Mouse (Mus musculus) liver, embryonic 14.5 days (tissue): Measurements from ENCODE around the gene Olfr1232.

Source experiments
- CTCF ChIP-seq: IDR thresholded peaks from 2 replicates; pipeline ENCODE4 v1.5.1; 2016; ENCODE audit warnings: antibody characterized with exemption, low read depth, control low read depth
- EP300 ChIP-seq: IDR thresholded peaks from 2 replicates; pipeline ENCODE4 v1.6.1; 2016; ENCODE audit warnings: antibody characterized with exemption, low read depth

DNA sequence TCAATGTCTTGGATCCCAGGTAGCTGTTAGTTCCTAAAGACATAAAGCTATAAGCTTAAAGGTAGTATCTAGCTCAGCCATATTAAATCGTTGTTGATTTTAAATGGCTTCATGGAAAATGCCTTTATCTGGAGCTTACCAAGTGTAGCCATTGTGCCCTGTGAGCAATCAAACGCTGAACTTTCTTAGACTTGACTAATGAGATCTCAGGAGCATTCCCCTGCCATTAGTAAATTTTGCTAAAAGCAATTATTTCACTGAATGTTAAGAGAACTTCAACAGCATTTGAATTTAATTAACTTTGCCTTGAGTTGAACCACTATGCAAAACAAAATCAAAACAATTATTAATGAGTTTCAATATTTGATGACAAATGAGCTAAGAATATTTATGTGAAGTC lies 22.5 kb downstream of the Olfr1232 start, which contains the start of gene Olfr1231:
- TF ChIP-seq CTCF (no peak), EP300 (no peak)
